Mouse (Mus musculus) bone marrow, adult 2 months (tissue): ENCODE measurements around the gene Acsm5.

Experiments
- CTCF ChIP-seq: fragments of 200-500 bp; IDR thresholded peaks from 2 replicates; pipeline ENCODE4 v1.5.1; 2011; ENCODE audit warnings: low read length, control low read depth; ENCODE audit not compliant: control insufficient read depth, insufficient read depth
- POLR2A ChIP-seq: fragments of 200-500 bp; IDR thresholded peaks from 2 replicates; pipeline ENCODE4 v1.6.1; 2011; ENCODE audit warnings: low read depth, mild to moderate bottlenecking, control low read depth, low read length, borderline replicate concordance; ENCODE audit not compliant: control insufficient read depth

- TF ChIP-seq CTCF, result no peak
- TF ChIP-seq POLR2A, result no peak
These were observed 7.2 kb downstream of the Acsm5 start for GRCm38 (mm10) chr7:119526486-119526885.
